Mouse (Mus musculus) midbrain, embryonic 11.5 days (tissue): ENCODE data around the gene Psmg1. TPM values are rescaled to one million over a fixed set of nuclear protein-coding genes. Genes with fewer than 3 reads are reported as not detected.
"Not testable (repeated sequence)": the region's sequence is repeated elsewhere in the genome, so short reads cannot be mapped to it uniquely, and the experiment has no call there.

Source experiments
- ATAC-seq: fragments of 200-750 bp; cut with Nextera tagmentation; 2 replicates; pipeline ENCODE4 v1.8.0; 2017; ENCODE audit warnings: moderate TSS enrichment, moderate library complexity; ENCODE audit not compliant: low FRiP score
- DNase-seq: peaks from one replicate; pipeline ENCODE4 v3.0.0; 2015; ENCODE audit warnings: low spot score; ENCODE audit errors: missing footprints
- H3K27ac ChIP-seq: fragments of 300-500 bp; sonication (generic); 2 replicates; pipeline ENCODE4 v1.5.1; 2014; ENCODE audit warnings: low read depth, low read length
- H3K27me3 ChIP-seq: fragments of 300-500 bp; sonication (generic); 2 replicates; pipeline ENCODE4 v1.6.1; 2014; ENCODE audit warnings: mild to moderate bottlenecking, low read length, moderate library complexity, mixed read lengths; ENCODE audit not compliant: control insufficient read depth, insufficient read depth
- H3K36me3 ChIP-seq: fragments of 300-500 bp; sonication (generic); 2 replicates; pipeline ENCODE4 v1.6.1; 2014; ENCODE audit warnings: mild to moderate bottlenecking, low read length, moderate library complexity, mixed read lengths; ENCODE audit not compliant: control insufficient read depth, insufficient read depth
- H3K4me1 ChIP-seq: fragments of 300-500 bp; sonication (generic); 2 replicates; pipeline ENCODE4 v1.6.1; 2014; ENCODE audit warnings: low read length; ENCODE audit not compliant: control insufficient read depth, insufficient read depth
- H3K4me2 ChIP-seq: fragments of 300-500 bp; sonication (generic); 2 replicates; pipeline ENCODE4 v1.6.1; 2014; ENCODE audit warnings: mild to moderate bottlenecking, moderate library complexity
- H3K4me3 ChIP-seq: fragments of 300-500 bp; sonication (generic); 2 replicates; pipeline ENCODE4 v1.5.1; 2014; ENCODE audit warnings: low read depth, low read length
- H3K9ac ChIP-seq: fragments of 300-500 bp; sonication (generic); 2 replicates; pipeline ENCODE4 v1.6.1; 2014; ENCODE audit warnings: low read length
- H3K9me3 ChIP-seq: fragments of 300-500 bp; sonication (generic); 2 replicates; pipeline ENCODE4 v1.6.1; 2016; ENCODE audit warnings: low read length; ENCODE audit not compliant: control insufficient read depth
- WGBS: fragments of 180-500 bp; shearing (Covaris S2); extraction: QIAGEN DNeasy Blood & Tissue Kit; methylation state at CpG from one replicate; pipeline ENCODE4 v1.1.7; 2014; 5-methylcytosine and 5-hydroxymethylcytosine counted together
- polyA plus RNA-seq: library from polyadenylated mRNA; unstranded; fragments of >200 nt; fragmentation: Nextera tagmentation; extraction: Ambion mirVana; gene quantifications from 2 replicates; pipeline ENCODE4 v1.2.1, GENCODE M21; 2014

The Psmg1 gene
- polyA plus RNA-seq, 1 experiment from 2014 or later: 107 TPM

- Histone ChIP-seq H3K4me1 (no peaks in the 10 kb centered on the region), H3K27ac (no peak overlapping the region), H3K4me3 (no peak overlapping the region), H3K27me3 (no peaks in the 10 kb centered on the region), H3K36me3 (no peaks in the 10 kb centered on the region), H3K9me3 (no peaks in the 10 kb centered on the region), H3K9ac (no peak overlapping the region), H3K4me2 (no peak overlapping the region)
- ATAC-seq: no peak
- no peak for DNase-seq
- 87% methylated on average over 11 of the region's 11 CpGs for WGBS
Observed at GRCm38 (mm10) chr16:95967455-95967854, 23.3 kb downstream of the Psmg1 start.

- no peaks in the 10 kb centered on the region for H3K27me3 ChIP-seq
- DNase-seq (no peak), ATAC-seq (no peak)
- H3K9ac ChIP-seq: no peak overlapping the region
- H3K4me1 ChIP-seq: no peaks in the 10 kb centered on the region
- 57% methylated on average over 11 of the region's 11 CpGs for WGBS
- H3K4me2 ChIP-seq: no peak overlapping the region
- no peak overlapping the region for H3K4me3 ChIP-seq
- H3K36me3 ChIP-seq: no peaks in the 10 kb centered on the region
- no peak overlapping the region for H3K27ac ChIP-seq
- no peaks in the 10 kb centered on the region for H3K9me3 ChIP-seq
Observed at GRCm38 (mm10) chr16:95964427-95965023, 26.2 kb downstream of the Psmg1 start.

- not testable (repeated sequence) for H3K4me1 ChIP-seq
- 63% methylated on average over 1 of the region's 1 CpGs for WGBS
Observed at GRCm38 (mm10) chr16:95961484-95961883, 29.3 kb downstream of the Psmg1 start.

GRCm38 (mm10) chr16:95960689-95961088 lies 30.1 kb downstream of the Psmg1 start:
- not testable (repeated sequence) for H3K9me3 ChIP-seq, ATAC-seq

More at GRCm38 (mm10) chr16:95961484-95961883, 29.3 kb downstream of the Psmg1 start:
- not testable (repeated sequence) for H3K4me3 ChIP-seq, H3K27me3 ChIP-seq, H3K36me3 ChIP-seq, H3K4me2 ChIP-seq, ATAC-seq, H3K9me3 ChIP-seq, H3K27ac ChIP-seq, DNase-seq, H3K9ac ChIP-seq

GRCm38 (mm10) chr16:95958080-95958479 lies 32.7 kb downstream of the Psmg1 start:
- Histone ChIP-seq H3K9me3 (no peaks in the 10 kb centered on the region), H3K36me3 (no peaks in the 10 kb centered on the region), H3K27me3 (no peaks in the 10 kb centered on the region), H3K4me1 (no peaks in the 10 kb centered on the region), H3K4me2 (no peak overlapping the region), H3K4me3 (no peak overlapping the region), H3K9ac (no peak overlapping the region), H3K27ac (no peak overlapping the region)
- 94% methylated on average over 8 of the region's 8 CpGs for WGBS
- ATAC-seq: no peak
- no peak for DNase-seq

More at GRCm38 (mm10) chr16:95960689-95961088, 30.1 kb downstream of the Psmg1 start:
- H3K4me2 ChIP-seq, H3K4me3 ChIP-seq, H3K4me1 ChIP-seq, H3K36me3 ChIP-seq, H3K9ac ChIP-seq, H3K27me3 ChIP-seq, DNase-seq, H3K27ac ChIP-seq: not testable (repeated sequence)
- WGBS: 91% methylated on average over 2 of the region's 2 CpGs

- ATAC-seq (no peak), DNase-seq (no peak)
- Histone ChIP-seq H3K4me2 (no peak overlapping the region), H3K9ac (no peak overlapping the region), H3K9me3 (no peaks in the 10 kb centered on the region), H3K27me3 (no peaks in the 10 kb centered on the region), H3K4me3 (no peak overlapping the region), H3K27ac (no peak overlapping the region), H3K36me3 (no peaks in the 10 kb centered on the region), H3K4me1 (no peaks in the 10 kb centered on the region)
- 65% methylated on average over 5 of the region's 5 CpGs for WGBS
Observed at GRCm38 (mm10) chr16:95956618-95957017, 34.1 kb downstream of the Psmg1 start.

GRCm38 (mm10) chr16:95955716-95956346 lies 34.9 kb downstream of the Psmg1 start:
- Histone ChIP-seq H3K36me3 (no peaks in the 10 kb centered on the region), H3K27me3 (no peaks in the 10 kb centered on the region), H3K27ac (no peak overlapping the region), H3K9ac (no peak overlapping the region), H3K9me3 (no peaks in the 10 kb centered on the region), H3K4me1 (no peaks in the 10 kb centered on the region), H3K4me3 (no peak overlapping the region), H3K4me2 (no peak overlapping the region)
- WGBS: 84% methylated on average over 5 of the region's 5 CpGs
- DNase-seq (no peak), ATAC-seq (no peak)

- no peak overlapping the region for H3K4me2 ChIP-seq
- ATAC-seq (no peak), DNase-seq (no peak)
- no peaks in the 10 kb centered on the region for H3K27me3 ChIP-seq
- WGBS: 86% methylated on average over 3 of the region's 3 CpGs
- no peaks in the 10 kb centered on the region for H3K9me3 ChIP-seq
- H3K4me3 ChIP-seq: no peak overlapping the region
- H3K4me1 ChIP-seq: no peaks in the 10 kb centered on the region
- no peaks in the 10 kb centered on the region for H3K36me3 ChIP-seq
- H3K27ac ChIP-seq: no peak overlapping the region
- no peak overlapping the region for H3K9ac ChIP-seq
Observed at GRCm38 (mm10) chr16:95954341-95954740, 36.4 kb downstream of the Psmg1 start.

GRCm38 (mm10) chr16:95953159-95953650 lies 37.6 kb downstream of the Psmg1 start:
- no peak overlapping the region for H3K9ac ChIP-seq
- H3K4me1 ChIP-seq: no peaks in the 10 kb centered on the region
- ATAC-seq (no peak), DNase-seq (no peak)
- H3K4me2 ChIP-seq: no peak overlapping the region
- no peak overlapping the region for H3K4me3 ChIP-seq
- no peaks in the 10 kb centered on the region for H3K9me3 ChIP-seq
- H3K36me3 ChIP-seq: no peaks in the 10 kb centered on the region
- H3K27me3 ChIP-seq: no peaks in the 10 kb centered on the region
- H3K27ac ChIP-seq: no peak overlapping the region
- 92% methylated on average over 4 of the region's 4 CpGs for WGBS
